Comparison of ENCODE assay signal across 8 mouse cellular contexts in the genomic region with DNA sequence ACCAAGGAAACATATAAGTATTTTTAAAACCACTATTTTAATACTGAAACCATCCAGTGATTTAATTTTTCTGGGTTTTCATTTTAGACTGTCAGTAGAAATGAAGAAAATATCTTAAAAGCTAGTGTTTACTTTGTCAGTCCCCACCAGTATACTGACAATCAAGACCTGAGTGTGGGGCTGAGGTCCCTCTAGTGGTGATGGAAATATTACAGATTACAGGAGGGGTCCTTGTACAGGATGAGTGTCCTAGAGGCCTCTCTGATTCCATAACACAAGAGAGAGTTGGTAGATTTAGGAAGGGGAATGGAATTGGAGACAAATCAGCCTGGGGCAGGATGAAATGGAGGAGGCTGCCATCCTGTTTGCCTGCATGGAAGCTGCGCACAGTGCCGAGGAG.
DNase-seq lines count a peak whose midpoint lies in the region; ATAC-seq and TF ChIP-seq lines count a peak whose summit lies in the region.

No protein-coding gene starts in this region.

- H3K4me1 ChIP-seq in cerebellum, adult 2 months (ENCODE audit: control insufficient read depth, insufficient read depth, low read length) = no peaks in the 10 kb centered on the region
- H3K4me1 ChIP-seq in liver, embryonic 11.5 days (replicated peaks; ENCODE audit: control insufficient read depth, insufficient read depth, low read length) = no peaks in the 10 kb centered on the region
- H3K4me1 ChIP-seq in liver, embryonic 12.5 days = no peaks in the 10 kb centered on the region
- H3K4me1 ChIP-seq in midbrain, embryonic 15.5 days = no peaks in the 10 kb centered on the region

- H3K36me3 ChIP-seq in liver, embryonic 11.5 days (ENCODE audit: control insufficient read depth, insufficient read depth, low read length) = no peaks in the 10 kb centered on the region; the same call in none of the 2 replicates
- H3K36me3 ChIP-seq in liver, embryonic 12.5 days = peaks cover 27% of the 10 kb centered on the region
- no peaks in the 10 kb centered on the region; the same call in 1 of the 2 replicates for H3K36me3 ChIP-seq in midbrain, embryonic 15.5 days (replicated peaks)

- no peaks in the 10 kb centered on the region for H3K9me3 ChIP-seq in liver, embryonic 11.5 days (ENCODE audit: control insufficient read depth, low read length)
- H3K9me3 ChIP-seq in liver, embryonic 12.5 days (replicated peaks) = no peaks in the 10 kb centered on the region
- H3K9me3 ChIP-seq in midbrain, embryonic 15.5 days = no peaks in the 10 kb centered on the region

- WGBS in cerebellum, adult 2 months = 99% methylated on average over 2 of the region's 2 CpGs
- WGBS in liver, embryonic 11.5 days = 100% methylated on average over 2 of the region's 2 CpGs
- 83% methylated on average over 2 of the region's 2 CpGs for WGBS in liver, embryonic 12.5 days (ENCODE audit: insufficient replicate concordance)
- WGBS in midbrain, embryonic 15.5 days = 94% methylated on average over 2 of the region's 2 CpGs

- intact Hi-C loops in heart, postnatal 10 days (cut with DNase I) = loop anchor here (5.0 kb wide), 1 partner anchor 42 kb away; no protein-coding TSS in a partner anchor

- ATAC-seq in liver, embryonic 11.5 days (replicated peaks; ENCODE audit: low FRiP score) = peak; percentile 54; the same call in 1 of the 2 replicates
- ATAC-seq in liver, embryonic 12.5 days = no peak
- ATAC-seq in midbrain, embryonic 15.5 days (replicated peaks) = peak; percentile 88; the same call in 1 of the 2 replicates

- DNase-seq in cerebellum, adult 2 months = peak; percentile 5 to 17
- no peak for DNase-seq in cerebellum, postnatal 36 days
- no peak for DNase-seq in liver, embryonic 11.5 days (ENCODE audit: low spot score)
- peak; percentile 14 to 26 for DNase-seq in heart, postnatal 10 days
- DNase-seq in yolk sac, embryonic 10.5 days (ENCODE audit: low spot score) = no peak
- no peak for DNase-seq in layer of hippocampus, adult 9-10 months (ENCODE audit: low spot score)

- TF ChIP-seq CTCF in cerebellum, adult 2 months (IDR thresholded peaks at IDR 0.05; ENCODE audit: borderline replicate concordance, insufficient read depth, low read depth, low read length) = peak; percentile 16; the same call in 1 of the 2 replicates

- no peak overlapping the region for H3K9ac ChIP-seq in liver, embryonic 11.5 days (ENCODE audit: low read depth, low read length)
- H3K9ac ChIP-seq in liver, embryonic 12.5 days = no peak overlapping the region
- no peak overlapping the region for H3K9ac ChIP-seq in midbrain, embryonic 15.5 days

- no peak overlapping the region for H3K4me3 ChIP-seq in cerebellum, adult 2 months (replicated peaks; ENCODE audit: insufficient read depth, low read depth, low read length)
- H3K4me3 ChIP-seq in liver, embryonic 11.5 days (ENCODE audit: low read depth, low read length) = no peak overlapping the region
- no peak overlapping the region for H3K4me3 ChIP-seq in liver, embryonic 12.5 days
- no peak overlapping the region for H3K4me3 ChIP-seq in midbrain, embryonic 15.5 days

- TF ChIP-seq POLR2A in cerebellum, adult 2 months (IDR thresholded peaks at IDR 0.05; ENCODE audit: borderline replicate concordance, insufficient read depth, low read length) = no peak

- no peak overlapping the region for H3K27ac ChIP-seq in cerebellum, adult 2 months (ENCODE audit: insufficient read depth, low read length)
- no peak overlapping the region for H3K27ac ChIP-seq in liver, embryonic 11.5 days (ENCODE audit: low read depth, low read length)
- no peak overlapping the region for H3K27ac ChIP-seq in liver, embryonic 12.5 days
- no peak overlapping the region for H3K27ac ChIP-seq in midbrain, embryonic 15.5 days

- H3K4me2 ChIP-seq in liver, embryonic 11.5 days = no peak overlapping the region
- no peak overlapping the region for H3K4me2 ChIP-seq in liver, embryonic 12.5 days
- H3K4me2 ChIP-seq in midbrain, embryonic 15.5 days = no peak overlapping the region

- no peaks in the 10 kb centered on the region for H3K27me3 ChIP-seq in cerebellum, adult 2 months (ENCODE audit: control insufficient read depth, insufficient read depth, low read length)
- no peaks in the 10 kb centered on the region for H3K27me3 ChIP-seq in liver, embryonic 11.5 days (replicated peaks; ENCODE audit: control insufficient read depth, insufficient read depth, low read length)
- H3K27me3 ChIP-seq in liver, embryonic 12.5 days (replicated peaks) = no peaks in the 10 kb centered on the region
- no peaks in the 10 kb centered on the region for H3K27me3 ChIP-seq in midbrain, embryonic 15.5 days (replicated peaks)

Comparison
In these comparisons a context has a peak if more than half of its experiments do, and no peak if none do; other contexts are left out.
1. DNase-seq: peak in cerebellum, adult 2 months (2 of 2) and heart, postnatal 10 days (2 of 2); none in cerebellum, postnatal 36 days (0 of 2), liver, embryonic 11.5 days (single experiment), yolk sac, embryonic 10.5 days (single experiment) and layer of hippocampus, adult 9-10 months (single experiment).